Comparison of ENCODE assay signal across 9 mouse cellular contexts in genomic region chr3:90668846-90669245, GRCm38 (mm10). TPM values are rescaled to one million over a fixed set of nuclear protein-coding genes. Genes with fewer than 3 reads are reported as not detected.
DNase-seq lines count a peak whose midpoint lies in the region; ATAC-seq lines count a peak whose summit lies in the region.
"Had no signal": no experiment of that assay in that cellular context is flagged by ENCODE, and none has a peak within 500 bp of the region (broad histone marks: within the 10 kb centered on the region; RNA-seq: fewer than 3 reads in every experiment).

Gene S100a8, plus strand, starts transcription at chr3:90668978.

- no peak for DNase-seq in heart, adult 9 months (ENCODE audit: low spot score in 2 of 2)
- peak; percentile 37 for DNase-seq in 416B (ENCODE audit: low read depth)
- DNase-seq in lung, adult 18-20 months = peak; percentile 37 to 39
- DNase-seq in midbrain, embryonic 10.5 days (ENCODE audit: low spot score) = no peak
- DNase-seq in embryo, embryonic 10 days (ENCODE audit: low spot score) = no peak

- H3K27me3 ChIP-seq in heart, embryonic 14.5 days (ENCODE audit: control insufficient read depth, insufficient read depth, low read length) = no peaks in the 10 kb centered on the region
- 0 out of 2 replicates have a peak, but pooled peaks cover 2% of the 10 kb centered on the region for H3K27me3 ChIP-seq in embryonic facial prominence, embryonic 15.5 days
- H3K27me3 ChIP-seq in midbrain, embryonic 10.5 days (ENCODE audit: low read depth, poor library complexity, severe bottlenecking) = no peaks in the 10 kb centered on the region

- no peaks in the 10 kb centered on the region for H3K36me3 ChIP-seq in heart, embryonic 14.5 days (ENCODE audit: control insufficient read depth, insufficient read depth, low read length)
- H3K36me3 ChIP-seq in embryonic facial prominence, embryonic 15.5 days = no peaks in the 10 kb centered on the region
- no peaks in the 10 kb centered on the region for H3K36me3 ChIP-seq in midbrain, embryonic 10.5 days

- no peak within 1 kb of the TSS for H3K4me2 ChIP-seq in heart, embryonic 14.5 days (ENCODE audit: low read length)
- H3K4me2 ChIP-seq in embryonic facial prominence, embryonic 15.5 days (replicated peaks) = no peak within 1 kb of the TSS

- no peak within 1 kb of the TSS for H3K27ac ChIP-seq in heart, embryonic 14.5 days (replicated peaks in 1 of 2; ENCODE audit: control insufficient read depth in 1 of 2, insufficient read depth in 1 of 2, low read depth in 2 of 2, low read length in 2 of 2)
- no peak within 1 kb of the TSS for H3K27ac ChIP-seq in embryonic facial prominence, embryonic 15.5 days (replicated peaks)
- no peak within 1 kb of the TSS for H3K27ac ChIP-seq in midbrain, embryonic 10.5 days (replicated peaks)

- no peak within 1 kb of the TSS for H3K9ac ChIP-seq in heart, embryonic 14.5 days (ENCODE audit: low read length)
- no peak within 1 kb of the TSS for H3K9ac ChIP-seq in embryonic facial prominence, embryonic 15.5 days

- no peak within 1 kb of the TSS for H3K4me3 ChIP-seq in heart, embryonic 14.5 days (ENCODE audit: control insufficient read depth in 1 of 2, insufficient read depth in 1 of 2, low read depth in 1 of 2, low read length in 2 of 2)
- H3K4me3 ChIP-seq in embryonic facial prominence, embryonic 15.5 days (replicated peaks) = no peak within 1 kb of the TSS
- no peak within 1 kb of the TSS for H3K4me3 ChIP-seq in midbrain, embryonic 10.5 days

- 60% methylated on average over 8 of the region's 8 CpGs for WGBS in heart, embryonic 14.5 days
- 38% methylated on average over 8 of the region's 8 CpGs for WGBS in embryonic facial prominence, embryonic 15.5 days
- WGBS in midbrain, embryonic 10.5 days = 77% methylated on average over 8 of the region's 8 CpGs

- H3K9me3 ChIP-seq in heart, embryonic 14.5 days (ENCODE audit: control insufficient read depth, low read length) = no peaks in the 10 kb centered on the region
- H3K9me3 ChIP-seq in embryonic facial prominence, embryonic 15.5 days (replicated peaks) = no peaks in the 10 kb centered on the region
- H3K9me3 ChIP-seq in midbrain, embryonic 10.5 days (replicated peaks) = no peaks in the 10 kb centered on the region

- no peak for ATAC-seq in heart, embryonic 14.5 days (ENCODE audit: insufficient number of reproducible peaks, insufficient read depth, low FRiP score, low read depth)
- ATAC-seq in embryonic facial prominence, embryonic 15.5 days (ENCODE audit: insufficient number of reproducible peaks, low FRiP score, low TSS enrichment, low read depth) = no peak
- ATAC-seq in megakaryocyte-erythroid progenitor cell, adult 5-6 weeks (replicated peaks; ENCODE audit: low FRiP score, low TSS enrichment, poor library complexity, severe bottlenecking) = no peak

- no peaks in the 10 kb centered on the region for H3K4me1 ChIP-seq in heart, embryonic 14.5 days (ENCODE audit: control insufficient read depth in 2 of 2, insufficient read depth in 2 of 2, low read length in 2 of 2)
- H3K4me1 ChIP-seq in embryonic facial prominence, embryonic 15.5 days = no peaks in the 10 kb centered on the region
- no peaks in the 10 kb centered on the region for H3K4me1 ChIP-seq in midbrain, embryonic 10.5 days

RNA-seq across cellular contexts. Expression of gene S100a8, which starts in this region (rescaled TPM):
- polyA plus RNA-seq in heart, embryonic 14.5 days (2014; fragmentation: Nextera tagmentation; extraction: Ambion mirVana) = 6.5 and 13.7 TPM in 2 replicates
- 35.0 and 35.3 TPM in 2 replicates for polyA plus RNA-seq in embryonic facial prominence, embryonic 15.5 days (2015; fragmentation: Nextera tagmentation; extraction: Ambion mirVana)
- total RNA-seq in megakaryocyte-erythroid progenitor cell, adult 5-6 weeks (2014; fragmentation: Nextera tagmentation) = 8.8 and 1,388 TPM in 2 replicates
- total RNA-seq in megakaryocyte-erythroid progenitor cell, adult 5-6 weeks (2017) = 75.2 and 207 TPM in 2 replicates
- polyA plus RNA-seq in midbrain, embryonic 10.5 days (2016; fragmentation: Nextera tagmentation; extraction: Ambion mirVana) = 2.3 TPM in 1 of 2 replicates, not detected in the other
- polyA plus RNA-seq: small intestine, adult 2 months had no signal

Comparison
In these comparisons a context has a peak if more than half of its experiments do, and no peak if none do; other contexts are left out.
1. DNase-seq: peak in 416B (single experiment) and lung, adult 18-20 months (2 of 2); none in heart, adult 9 months (0 of 2), midbrain, embryonic 10.5 days (single experiment) and embryo, embryonic 10 days (single experiment).